Mouse (Mus musculus) spleen, adult 2 months (tissue): ENCODE data around the gene Xpo4. TPM values are rescaled to one million over a fixed set of nuclear protein-coding genes. Genes with fewer than 3 reads are reported as not detected.

Experiments used
- DNase-seq, 2 experiments: peaks; one replicate each; pipeline versions ENCODE4 v3.0.0 to v3.0.0-alpha.2; 2012 to 2021; ENCODE audit warnings: low spot score in 2 of 2, low read depth in 1 of 2
- H3K27ac ChIP-seq: fragments of 200-500 bp; 2 replicates; pipeline ENCODE4 v1.5.1; 2012; ENCODE audit warnings: low read length, inconsistent platforms; ENCODE audit not compliant: insufficient read depth
- H3K27me3 ChIP-seq: fragments of 200-500 bp; 2 replicates; pipeline ENCODE4 v1.6.1; 2012; ENCODE audit warnings: mild to moderate bottlenecking, moderate library complexity, low read length, inconsistent platforms; ENCODE audit not compliant: control insufficient read depth, insufficient read depth
- H3K36me3 ChIP-seq: fragments of 200-500 bp; 2 replicates; pipeline ENCODE4 v1.6.1; 2012; ENCODE audit warnings: mild to moderate bottlenecking, low read length, inconsistent platforms; ENCODE audit not compliant: control insufficient read depth, insufficient read depth
- H3K4me1 ChIP-seq: fragments of 200-500 bp; 2 replicates; pipeline ENCODE4 v1.6.1; 2011; ENCODE audit warnings: inconsistent platforms; ENCODE audit not compliant: control insufficient read depth, insufficient read depth, insufficient read length
- H3K4me3 ChIP-seq: fragments of 200-500 bp; 2 replicates; pipeline ENCODE4 v1.5.1; 2011; ENCODE audit warnings: mild to moderate bottlenecking, inconsistent platforms; ENCODE audit not compliant: insufficient read depth, insufficient read length; ENCODE audit errors: extremely low read depth
- CTCF ChIP-seq: fragments of 200-500 bp; IDR thresholded peaks from 2 replicates; pipeline ENCODE4 v1.5.1; 2011; ENCODE audit warnings: mild to moderate bottlenecking, inconsistent platforms; ENCODE audit not compliant: insufficient read depth, insufficient read length, insufficient replicate concordance; ENCODE audit errors: extremely low read depth
- POLR2A ChIP-seq: fragments of 200-500 bp; IDR thresholded peaks from 2 replicates; pipeline ENCODE4 v1.6.1; 2011; ENCODE audit warnings: low read depth, low read length, inconsistent platforms
- WGBS: fragments of 180-500 bp; shearing (Covaris S2); methylation state at CpG from one replicate; pipeline ENCODE4 v1.1.7; 2018; 5-methylcytosine and 5-hydroxymethylcytosine counted together
- polyA plus RNA-seq: library from polyadenylated mRNA; depleted of rRNA; stranded (reverse); fragments of >200 nt; gene quantifications from 2 replicates; pipeline ENCODE4 v1.2.3, GENCODE M21; 2012

The Xpo4 gene
- polyA plus RNA-seq, 1 experiment, result 2.4 TPM

DNA sequence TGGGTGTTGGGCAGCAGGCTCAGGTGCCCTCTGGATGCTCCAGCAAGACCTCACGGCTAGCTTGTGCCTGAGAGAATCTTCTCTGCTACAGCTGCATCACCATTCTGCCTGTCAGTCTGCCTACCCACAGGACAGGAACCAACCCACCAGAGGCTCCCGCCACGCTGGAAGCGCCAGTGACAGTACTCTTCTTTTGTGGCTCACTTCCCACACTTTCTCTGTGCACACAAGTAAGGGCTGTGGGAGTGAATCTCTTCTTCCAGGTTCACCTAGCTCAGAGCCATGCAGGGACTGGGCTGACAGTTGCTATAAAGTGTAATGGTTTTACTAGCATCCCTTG, 41.5 kb upstream of the Xpo4 start:
- H3K4me3 ChIP-seq, result no peak overlapping the region
- H3K27me3 ChIP-seq, result no peaks in the 10 kb centered on the region
- TF ChIP-seq CTCF (no peak), POLR2A (no peak)
- H3K4me1 ChIP-seq, result peaks cover 6% of the 10 kb centered on the region; the same call in 1 of the 2 replicates
- peaks cover 5% of the 10 kb centered on the region for H3K36me3 ChIP-seq
- DNase-seq, result no peak
- no peak overlapping the region for H3K27ac ChIP-seq
- 84% methylated on average over 4 of the region's 4 CpGs for WGBS

DNA sequence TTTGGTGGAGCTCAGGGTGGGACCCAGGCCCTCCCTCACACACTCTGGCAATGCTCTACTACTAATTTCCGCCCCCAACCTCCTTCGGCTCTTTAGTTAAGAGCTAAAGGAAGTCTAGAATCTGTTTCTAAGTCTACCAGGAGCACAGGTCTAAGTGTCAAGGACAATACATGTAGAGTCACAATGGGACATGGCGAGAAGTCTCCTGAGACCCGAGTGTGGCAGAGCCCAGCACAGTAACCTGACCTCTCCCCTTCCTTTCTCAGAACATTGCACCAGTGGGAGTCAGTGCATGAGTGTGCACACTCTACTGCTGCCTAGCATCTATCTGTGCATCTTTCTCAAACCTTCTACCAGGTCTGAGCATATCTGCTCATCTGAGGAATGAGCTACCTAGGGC, 40.5 kb upstream of the Xpo4 start:
- no peak for TF ChIP-seq POLR2A
- TF ChIP-seq CTCF, result no peak
- Histone ChIP-seq H3K4me1 (no peaks in the 10 kb centered on the region), H3K27me3 (no peaks in the 10 kb centered on the region), H3K27ac (no peak overlapping the region), H3K36me3 (peaks cover 7% of the 10 kb centered on the region), H3K4me3 (no peak overlapping the region)
- DNase-seq, result no peak
- 87% methylated on average over 4 of the region's 4 CpGs for WGBS

DNA sequence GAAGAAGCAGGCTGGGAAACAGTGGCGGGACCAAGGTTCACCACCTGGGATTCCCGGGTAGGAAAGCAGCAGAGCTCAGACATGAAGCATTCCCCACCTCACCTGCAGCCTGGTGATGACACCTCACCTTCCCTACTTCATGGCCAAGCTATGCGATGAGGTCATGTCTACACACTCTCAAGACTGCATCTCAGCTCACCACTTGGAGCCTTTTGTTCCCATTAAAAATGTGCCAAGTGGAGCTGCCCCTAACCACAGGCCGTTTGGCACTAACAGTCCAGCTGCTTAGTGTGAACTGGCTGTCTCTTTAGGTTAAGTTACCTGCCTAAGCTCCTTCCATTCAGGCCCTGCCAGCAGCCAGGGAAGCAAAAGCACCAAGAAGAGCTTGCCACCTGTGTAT, 39.8 kb upstream of the Xpo4 start:
- WGBS, result 88% methylated on average over 4 of the region's 4 CpGs
- Histone ChIP-seq H3K27ac (no peak overlapping the region), H3K4me3 (no peak overlapping the region), H3K27me3 (no peaks in the 10 kb centered on the region), H3K4me1 (no peaks in the 10 kb centered on the region), H3K36me3 (peaks cover 11% of the 10 kb centered on the region)
- no peak for DNase-seq
- TF ChIP-seq POLR2A, result no peak
- no peak for TF ChIP-seq CTCF

DNA sequence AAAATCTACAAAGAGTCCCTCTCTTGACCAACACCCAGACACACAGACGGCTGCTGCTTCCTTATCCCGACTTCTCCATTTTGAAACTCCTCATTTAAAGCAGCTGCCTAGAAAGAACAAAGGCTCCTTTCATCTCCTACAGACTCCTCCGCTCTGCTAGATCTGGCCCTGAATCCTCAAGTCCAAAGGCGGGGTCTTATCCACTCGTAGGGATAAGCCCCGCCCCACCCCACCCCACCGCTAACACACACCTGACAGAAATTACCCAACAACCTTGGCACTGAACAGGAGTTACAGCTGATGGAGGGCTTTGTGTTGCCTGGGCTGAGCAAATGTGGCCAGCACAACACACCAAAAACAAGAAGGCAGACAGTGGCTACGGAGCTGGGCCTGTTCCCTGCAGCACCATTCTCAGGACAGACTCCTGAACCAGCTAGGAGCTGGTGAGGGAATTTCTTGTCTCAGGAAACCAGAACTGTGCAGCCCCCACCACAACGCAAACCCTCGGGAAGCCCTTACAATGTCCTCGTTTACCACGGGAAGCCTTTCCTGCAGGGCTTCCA, 36.8 kb upstream of the Xpo4 start:
- no peak overlapping the region for H3K4me3 ChIP-seq
- H3K27ac ChIP-seq, result no peak overlapping the region
- 85% methylated on average over 12 of the region's 12 CpGs for WGBS
- DNase-seq, result no peak
- TF ChIP-seq POLR2A (no peak), CTCF (no peak)
- no peaks in the 10 kb centered on the region for H3K27me3 ChIP-seq
- H3K4me1 ChIP-seq, result no peaks in the 10 kb centered on the region; the same call in 1 of the 2 replicates
- H3K36me3 ChIP-seq, result peaks cover 30% of the 10 kb centered on the region

DNA sequence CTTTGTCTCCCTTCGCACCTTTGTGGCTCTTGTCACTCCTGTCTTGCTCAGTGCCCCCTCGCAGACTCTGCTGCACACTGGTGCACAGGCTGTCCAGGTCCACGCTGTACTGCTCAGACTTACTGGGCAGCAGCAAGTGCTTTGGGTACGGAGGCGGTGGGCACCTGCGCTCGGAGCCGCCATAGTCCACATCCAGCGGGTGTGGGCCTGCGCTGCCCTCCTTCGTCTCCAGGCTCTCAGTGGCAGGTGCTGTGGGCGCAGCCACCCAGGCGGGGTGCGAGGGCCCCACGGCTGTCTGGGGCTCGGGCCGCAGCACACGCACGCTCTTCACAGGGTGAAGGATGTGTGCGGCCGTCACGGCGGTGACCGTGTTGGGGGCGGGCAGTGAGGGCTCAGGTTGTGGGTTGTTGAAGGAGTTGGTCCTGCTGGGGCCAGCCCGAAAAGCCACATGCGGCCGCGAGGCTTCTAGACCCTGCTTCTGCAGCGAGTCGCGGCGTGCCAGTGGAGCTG, 34.3 kb upstream of the Xpo4 start:
- Histone ChIP-seq H3K4me1 (no peaks in the 10 kb centered on the region; the same call in 1 of the 2 replicates), H3K27me3 (no peaks in the 10 kb centered on the region), H3K36me3 (peaks cover 45% of the 10 kb centered on the region), H3K4me3 (no peak overlapping the region), H3K27ac (no peak overlapping the region)
- TF ChIP-seq POLR2A, result no peak
- TF ChIP-seq CTCF, result no peak
- WGBS, result 96% methylated on average over 33 of the region's 33 CpGs
- DNase-seq, result no peak

DNA sequence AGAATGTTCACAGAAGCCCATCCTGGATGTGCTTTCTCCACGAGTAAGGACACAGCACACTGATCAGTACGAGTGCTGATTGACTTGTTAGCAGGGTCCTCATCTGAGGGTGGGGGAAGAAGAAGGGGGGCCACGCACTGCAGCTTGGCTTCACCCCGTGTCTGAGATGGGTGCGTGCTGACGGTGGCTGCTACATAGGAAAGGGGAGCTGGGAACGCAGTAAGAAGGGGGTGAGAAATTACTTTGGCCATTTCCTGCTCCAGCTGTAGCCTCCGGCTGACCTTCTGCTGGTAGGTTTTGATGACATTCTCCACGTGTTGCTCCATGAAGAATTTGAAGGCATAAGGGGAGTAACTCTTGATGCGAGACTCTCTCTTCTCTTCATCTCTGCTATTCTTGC, 33.8 kb upstream of the Xpo4 start:
- WGBS, result 91% methylated on average over 10 of the region's 10 CpGs
- Histone ChIP-seq H3K36me3 (peaks cover 50% of the 10 kb centered on the region), H3K4me3 (no peak overlapping the region), H3K4me1 (no peaks in the 10 kb centered on the region; the same call in 1 of the 2 replicates), H3K27ac (no peak overlapping the region), H3K27me3 (no peaks in the 10 kb centered on the region)
- no peak for DNase-seq
- TF ChIP-seq POLR2A, result no peak

DNA sequence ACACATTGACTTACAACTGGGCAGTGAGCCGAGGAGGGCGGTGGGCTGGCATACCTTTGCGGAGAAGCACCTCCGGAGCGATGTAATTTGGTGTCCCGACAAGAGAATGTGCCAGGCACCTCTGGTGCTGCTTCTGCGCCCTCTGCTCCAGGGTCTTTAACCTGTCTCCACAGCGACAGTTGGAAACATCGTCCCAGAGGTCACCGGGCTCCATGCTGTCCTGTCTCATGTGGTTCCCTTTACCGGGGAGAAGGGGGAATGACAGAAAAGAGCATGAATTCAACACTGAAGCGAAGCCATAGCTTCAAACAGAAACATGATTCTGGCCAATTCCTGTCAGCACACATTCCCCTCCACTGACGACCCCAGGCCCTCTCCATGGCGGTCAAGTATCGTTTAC, 30.8 kb upstream of the Xpo4 start:
- H3K36me3 ChIP-seq, result peaks cover 53% of the 10 kb centered on the region
- TF ChIP-seq CTCF (no peak), POLR2A (no peak)
- no peak overlapping the region for H3K27ac ChIP-seq
- no peak overlapping the region for H3K4me3 ChIP-seq
- WGBS, result 97% methylated on average over 15 of the region's 15 CpGs
- H3K27me3 ChIP-seq, result no peaks in the 10 kb centered on the region
- DNase-seq, result no peak
- no peaks in the 10 kb centered on the region; the same call in 1 of the 2 replicates for H3K4me1 ChIP-seq

DNA sequence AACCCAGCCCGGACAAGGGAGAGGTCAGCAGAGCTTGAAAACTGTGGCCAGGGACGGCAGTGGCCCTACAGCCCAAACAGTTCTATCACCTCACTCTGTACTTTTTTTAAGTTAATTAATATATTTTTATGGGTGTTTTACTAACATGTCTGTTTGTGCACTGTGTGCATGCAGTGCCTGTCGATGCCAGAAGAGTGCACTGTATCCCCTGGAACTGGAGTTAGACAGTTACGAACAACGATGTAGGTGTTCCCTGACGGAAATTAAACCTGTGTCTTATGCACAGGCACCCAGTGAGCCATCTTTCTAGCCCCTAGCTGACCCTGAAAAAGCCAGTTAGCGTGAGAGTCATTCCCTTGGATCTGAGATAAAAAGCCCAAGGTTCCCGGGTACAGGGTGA, 30.3 kb upstream of the Xpo4 start:
- TF ChIP-seq CTCF (peak; percentile 19; the same call in 1 of the 2 replicates), POLR2A (no peak)
- 93% methylated on average over 8 of the region's 8 CpGs for WGBS
- H3K4me3 ChIP-seq, result no peak overlapping the region
- no peak overlapping the region for H3K27ac ChIP-seq
- H3K4me1 ChIP-seq, result no peaks in the 10 kb centered on the region; the same call in 1 of the 2 replicates
- no peaks in the 10 kb centered on the region for H3K27me3 ChIP-seq
- H3K36me3 ChIP-seq, result peaks cover 54% of the 10 kb centered on the region
- no peak for DNase-seq
